Mouse (Mus musculus): ENCODE data around the gene Nagk. TPM values are rescaled to one million over a fixed set of nuclear protein-coding genes. Genes with fewer than 3 reads are reported as not detected.
"Not testable (repeated sequence)": the region's sequence is repeated elsewhere in the genome, so short reads cannot be mapped to it uniquely, and the experiment has no call there.

The Nagk gene
- polyA plus RNA-seq, 1 experiment from 2014 or later = 23.6 TPM

GRCm38 (mm10) chr6:83778306-83778705, 16.5 kb upstream of the Nagk start:
- Histone ChIP-seq H3K27me3 (ENCODE audit: low read depth, poor library complexity, severe bottlenecking) (no peaks in the 10 kb centered on the region), H3K9me3 (replicated peaks) (no peaks in the 10 kb centered on the region), H3K4me3 (no peak overlapping the region), H3K27ac (no peak overlapping the region), H3K4me1 (peaks cover 23% of the 10 kb centered on the region), H3K36me3 (peaks cover 4% of the 10 kb centered on the region)
- DNase-seq (ENCODE audit: low spot score) = no peak
- WGBS = 78% methylated on average over 7 of the region's 7 CpGs

DNA sequence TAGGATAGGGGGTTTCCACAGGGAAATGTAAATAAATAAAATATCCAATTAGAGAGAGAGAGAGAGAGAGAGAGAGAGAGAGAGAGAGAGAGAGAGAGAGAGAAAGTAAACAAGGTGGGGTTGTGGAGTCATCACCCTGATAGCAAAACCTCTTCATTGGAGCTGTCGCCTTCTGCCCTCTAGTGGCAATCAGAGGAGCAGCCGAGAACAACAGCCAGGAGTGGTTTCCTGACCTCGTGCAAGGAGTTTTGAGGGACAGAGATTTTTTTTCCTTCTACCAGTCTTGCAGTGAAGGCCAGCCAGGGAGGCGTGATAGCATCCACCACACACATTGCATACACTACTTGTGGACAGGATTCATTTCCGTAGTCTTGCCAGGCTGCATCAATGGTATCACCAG, 15.8 kb upstream of the Nagk start:
- Histone ChIP-seq H3K27me3 (ENCODE audit: low read depth, poor library complexity, severe bottlenecking) (no peaks in the 10 kb centered on the region), H3K9me3 (replicated peaks) (no peaks in the 10 kb centered on the region), H3K36me3 (no peaks in the 10 kb centered on the region), H3K4me1 (peaks cover 16% of the 10 kb centered on the region), H3K27ac (no peak overlapping the region), H3K4me3 (no peak overlapping the region)
- 6% methylated on average over 5 of the region's 5 CpGs for WGBS
- peak; percentile 62 for DNase-seq (ENCODE audit: low spot score)

DNA sequence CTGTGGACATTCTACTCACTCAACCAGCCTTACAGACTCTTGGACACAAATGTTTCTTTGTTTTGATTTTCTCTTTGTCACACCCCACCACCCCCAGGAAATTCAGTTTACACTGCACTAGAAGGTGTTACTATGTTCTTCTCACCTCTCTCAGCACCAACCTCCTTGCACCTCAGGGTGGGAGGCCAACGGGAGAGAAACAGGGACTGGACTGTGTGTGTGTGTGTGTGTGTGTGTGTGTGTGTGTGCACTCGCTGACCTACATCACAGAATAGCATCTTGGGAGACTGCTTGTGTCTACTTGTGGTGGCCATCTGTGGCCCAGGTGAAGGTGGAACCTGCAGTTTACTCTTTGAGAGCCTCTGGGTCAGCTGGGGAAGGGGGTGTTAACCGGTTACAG, 8.4 kb upstream of the Nagk start:
- Histone ChIP-seq H3K27me3 (ENCODE audit: low read depth, poor library complexity, severe bottlenecking) (no peaks in the 10 kb centered on the region), H3K27ac (no peak overlapping the region), H3K4me1 (peaks cover 9% of the 10 kb centered on the region), H3K4me3 (no peak overlapping the region), H3K36me3 (no peaks in the 10 kb centered on the region), H3K9me3 (replicated peaks) (no peaks in the 10 kb centered on the region)
- no peak for DNase-seq (ENCODE audit: low spot score)
- WGBS = 64% methylated on average over 3 of the region's 3 CpGs

DNA sequence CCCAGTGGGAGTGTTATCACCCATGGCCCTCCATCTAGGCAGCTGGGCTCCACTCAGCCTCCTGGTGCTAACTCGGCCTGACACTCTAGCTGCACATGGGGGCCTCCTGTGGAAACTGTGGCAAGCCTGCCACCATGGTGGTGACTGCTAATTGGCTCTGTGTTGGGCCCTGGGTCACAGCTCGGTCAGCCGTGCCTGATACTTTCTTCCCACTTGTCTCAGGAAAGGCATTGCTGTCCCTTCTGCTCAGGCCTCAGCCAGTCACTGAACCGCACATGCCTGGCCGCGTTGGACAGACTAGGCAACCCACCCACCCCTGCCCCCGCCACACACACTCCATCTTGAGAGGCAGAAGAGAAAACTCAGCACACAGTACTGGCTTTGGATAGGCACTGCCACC, 6.2 kb upstream of the Nagk start:
- no peak overlapping the region for H3K27ac ChIP-seq
- H3K4me3 ChIP-seq = no peak overlapping the region
- no peaks in the 10 kb centered on the region for H3K9me3 ChIP-seq (replicated peaks)
- 79% methylated on average over 7 of the region's 7 CpGs for WGBS
- H3K27me3 ChIP-seq (ENCODE audit: low read depth, poor library complexity, severe bottlenecking) = no peaks in the 10 kb centered on the region
- H3K36me3 ChIP-seq = no peaks in the 10 kb centered on the region
- no peak for DNase-seq (ENCODE audit: low spot score)
- peaks cover 13% of the 10 kb centered on the region for H3K4me1 ChIP-seq

- not testable (repeated sequence) for H3K9me3 ChIP-seq (replicated peaks); H3K36me3 ChIP-seq; H3K4me3 ChIP-seq; DNase-seq (ENCODE audit: low spot score); H3K27me3 ChIP-seq (ENCODE audit: low read depth, poor library complexity, severe bottlenecking); H3K27ac ChIP-seq
- peaks cover 25% of the 10 kb centered on the region for H3K4me1 ChIP-seq
- 88% methylated on average over 5 of the region's 5 CpGs for WGBS
These were observed 4.2 kb upstream of the Nagk start for GRCm38 (mm10) chr6:83790533-83790932.

DNA sequence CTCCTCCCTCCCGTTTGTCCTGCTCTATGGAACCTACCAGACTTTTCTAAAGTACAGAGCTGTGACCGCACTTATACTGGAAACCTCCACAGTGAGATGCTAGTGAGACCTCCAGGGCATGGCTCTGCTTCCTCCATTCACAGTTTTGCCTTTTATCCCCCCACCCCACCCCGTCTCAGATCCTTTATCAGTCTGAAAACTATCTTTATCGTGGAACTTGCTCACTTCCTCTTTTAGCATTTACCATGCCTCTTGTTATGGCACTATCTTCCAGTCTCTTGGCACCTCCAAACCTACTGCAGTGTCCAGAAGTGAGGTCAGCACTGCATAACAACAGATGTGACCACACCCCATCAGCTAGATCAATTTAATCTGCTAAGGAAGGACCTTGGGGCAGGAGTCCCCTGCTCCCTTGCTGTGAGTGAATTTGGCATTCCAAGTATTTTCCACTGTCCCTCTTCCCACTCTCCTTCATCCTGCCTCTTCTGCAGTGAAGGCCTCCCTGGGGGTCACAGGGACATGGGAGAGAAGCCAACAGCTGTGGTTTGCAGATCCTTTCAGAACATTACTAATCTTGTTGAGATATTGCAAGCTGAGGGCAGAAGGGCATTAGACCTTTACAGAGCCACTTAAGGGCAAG, 3.4 kb upstream of the Nagk start:
- WGBS = 73% methylated on average over 4 of the region's 4 CpGs
- no peaks in the 10 kb centered on the region for H3K27me3 ChIP-seq (ENCODE audit: low read depth, poor library complexity, severe bottlenecking)
- no peak for DNase-seq (ENCODE audit: low spot score)

GRCm38 (mm10) chr6:83795492-83795900, 714 bp downstream of the Nagk start:
- peaks cover 7% of the 10 kb centered on the region for H3K36me3 ChIP-seq
- peak; percentile 54 for DNase-seq (ENCODE audit: low spot score)
- WGBS = 14% methylated on average over 13 of the region's 13 CpGs
- peak overlapping the region; percentile 93 for H3K27ac ChIP-seq
- peaks cover 23% of the 10 kb centered on the region for H3K4me1 ChIP-seq
- no peaks in the 10 kb centered on the region for H3K9me3 ChIP-seq (replicated peaks)
- H3K27me3 ChIP-seq (ENCODE audit: low read depth, poor library complexity, severe bottlenecking) = no peaks in the 10 kb centered on the region
- H3K4me3 ChIP-seq = peak overlapping the region; percentile 82

More for the DNA sequence above, 3.4 kb upstream of the Nagk start:
- H3K4me1 ChIP-seq = peaks cover 29% of the 10 kb centered on the region
- H3K27ac ChIP-seq = no peak overlapping the region
- H3K4me3 ChIP-seq = no peak overlapping the region
- no peaks in the 10 kb centered on the region for H3K36me3 ChIP-seq
- H3K9me3 ChIP-seq (replicated peaks) = no peaks in the 10 kb centered on the region

DNA sequence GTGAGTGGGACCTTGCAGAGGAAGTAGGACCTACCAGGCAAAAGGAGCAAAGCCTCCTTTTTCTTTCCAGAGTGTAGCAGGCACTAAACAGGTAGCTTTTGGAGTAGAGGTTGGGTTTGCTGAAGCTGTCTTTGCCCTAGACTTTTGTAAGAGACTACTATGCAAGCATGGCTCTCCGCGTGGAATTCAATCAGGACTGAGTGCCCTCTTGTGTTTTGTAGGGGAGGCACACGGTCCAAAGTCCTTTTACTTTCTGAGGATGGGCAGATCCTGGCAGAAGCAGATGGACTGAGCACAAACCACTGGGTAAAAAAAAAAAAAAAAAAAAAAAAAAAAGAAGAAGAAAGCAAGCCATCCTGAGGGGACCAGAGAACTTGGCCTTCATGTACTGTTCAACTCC, 1.9 kb downstream of the Nagk start:
- no peaks in the 10 kb centered on the region for H3K9me3 ChIP-seq (replicated peaks)
- H3K27me3 ChIP-seq (ENCODE audit: low read depth, poor library complexity, severe bottlenecking) = no peaks in the 10 kb centered on the region
- H3K4me1 ChIP-seq = peaks cover 17% of the 10 kb centered on the region
- WGBS = 62% methylated on average over 3 of the region's 3 CpGs
- no peak overlapping the region for H3K4me3 ChIP-seq
- peaks cover 19% of the 10 kb centered on the region for H3K36me3 ChIP-seq
- DNase-seq (ENCODE audit: low spot score) = no peak
- no peak overlapping the region for H3K27ac ChIP-seq

- H3K27ac ChIP-seq = no peak overlapping the region
- no peaks in the 10 kb centered on the region for H3K4me1 ChIP-seq
- no peak overlapping the region for H3K4me3 ChIP-seq
- H3K27me3 ChIP-seq (ENCODE audit: low read depth, poor library complexity, severe bottlenecking) = no peaks in the 10 kb centered on the region
- WGBS = 93% methylated on average over 5 of the region's 5 CpGs
- no peaks in the 10 kb centered on the region for H3K9me3 ChIP-seq (replicated peaks)
- H3K36me3 ChIP-seq = peaks cover 59% of the 10 kb centered on the region
- DNase-seq (ENCODE audit: low spot score) = no peak
These were observed 7.3 kb downstream of the Nagk start for GRCm38 (mm10) chr6:83802033-83802432.

GRCm38 (mm10) chr6:83802846-83803245, 8.1 kb downstream of the Nagk start:
- Histone ChIP-seq H3K4me1 (no peaks in the 10 kb centered on the region), H3K27ac (no peak overlapping the region), H3K36me3 (peaks cover 67% of the 10 kb centered on the region), H3K4me3 (no peak overlapping the region), H3K27me3 (ENCODE audit: low read depth, poor library complexity, severe bottlenecking) (no peaks in the 10 kb centered on the region), H3K9me3 (replicated peaks) (no peaks in the 10 kb centered on the region)
- 97% methylated on average over 3 of the region's 3 CpGs for WGBS
- DNase-seq (ENCODE audit: low spot score) = no peak

GRCm38 (mm10) chr6:83815801-83816200, 21.0 kb downstream of the Nagk start:
- Histone ChIP-seq H3K27me3 (ENCODE audit: low read depth, poor library complexity, severe bottlenecking) (no peaks in the 10 kb centered on the region), H3K4me1 (no peaks in the 10 kb centered on the region), H3K36me3 (peaks cover 74% of the 10 kb centered on the region), H3K9me3 (replicated peaks) (no peaks in the 10 kb centered on the region), H3K4me3 (no peak overlapping the region), H3K27ac (no peak overlapping the region)
- WGBS = 94% methylated on average over 3 of the region's 3 CpGs
- DNase-seq (ENCODE audit: low spot score) = no peak

DNA sequence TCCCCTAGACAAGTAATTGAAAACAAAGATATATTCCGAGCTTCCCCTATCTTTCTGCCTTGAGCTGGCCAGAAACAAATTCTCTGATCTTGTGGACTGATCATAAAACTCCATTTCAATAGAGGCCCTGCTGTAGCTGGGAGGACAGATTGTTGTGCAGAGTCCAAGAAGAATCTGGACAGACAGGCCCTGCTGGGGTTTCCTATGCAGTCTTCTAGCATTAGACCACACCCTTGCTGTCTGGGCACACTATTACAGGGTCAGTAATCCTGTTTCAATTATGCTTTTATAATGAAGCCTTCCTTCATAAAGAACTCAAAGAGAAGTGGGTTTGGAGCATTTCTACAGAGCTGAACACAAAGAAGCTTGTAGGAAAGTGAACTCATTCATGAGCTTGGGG, 24.2 kb downstream of the Nagk start:
- 86% methylated on average over 1 of the region's 1 CpGs for WGBS
- Histone ChIP-seq H3K27me3 (ENCODE audit: low read depth, poor library complexity, severe bottlenecking) (no peaks in the 10 kb centered on the region), H3K9me3 (replicated peaks) (no peaks in the 10 kb centered on the region), H3K4me3 (no peak overlapping the region), H3K36me3 (peaks cover 47% of the 10 kb centered on the region), H3K4me1 (no peaks in the 10 kb centered on the region), H3K27ac (no peak overlapping the region)
- DNase-seq (ENCODE audit: low spot score) = no peak

- Histone ChIP-seq H3K27me3 (ENCODE audit: low read depth, poor library complexity, severe bottlenecking) (no peaks in the 10 kb centered on the region), H3K36me3 (peaks cover 28% of the 10 kb centered on the region), H3K4me1 (no peaks in the 10 kb centered on the region), H3K4me3 (no peak overlapping the region), H3K27ac (no peak overlapping the region), H3K9me3 (replicated peaks) (no peaks in the 10 kb centered on the region)
- no peak for DNase-seq (ENCODE audit: low spot score)
- 92% methylated on average over 2 of the region's 2 CpGs for WGBS
These were observed 26.1 kb downstream of the Nagk start for GRCm38 (mm10) chr6:83820727-83821515.
